Mouse (Mus musculus) heart, embryonic 11.5 days (tissue): ENCODE results near the gene 4833439L19Rik. TPM values are rescaled to one million over a fixed set of nuclear protein-coding genes. Genes with fewer than 3 reads are reported as not detected.
"Not testable (repeated sequence)": the region's sequence is repeated elsewhere in the genome, so short reads cannot be mapped to it uniquely, and the experiment has no call there.

Experiments
- ATAC-seq: fragments of 200-750 bp; cut with Nextera tagmentation; replicated peaks from 2 replicates; pipeline ENCODE4 v1.8.0; 2017; ENCODE audit warnings: moderate library complexity; ENCODE audit not compliant: insufficient number of reproducible peaks, low FRiP score, low TSS enrichment
- H3K27ac ChIP-seq: fragments of 300-500 bp; sonication (generic); 2 replicates; pipeline ENCODE4 v1.5.1; 2014; ENCODE audit warnings: mild to moderate bottlenecking, low read depth, low read length
- H3K27me3 ChIP-seq: fragments of 300-500 bp; sonication (generic); 2 replicates; pipeline ENCODE4 v1.6.1; 2014; ENCODE audit warnings: mild to moderate bottlenecking, low read length, mixed read lengths; ENCODE audit not compliant: control insufficient read depth, insufficient read depth
- H3K36me3 ChIP-seq: fragments of 300-500 bp; sonication (generic); 2 replicates; pipeline ENCODE4 v1.6.1; 2014; ENCODE audit warnings: mild to moderate bottlenecking, low read length, moderate library complexity, mixed read lengths; ENCODE audit not compliant: control insufficient read depth, insufficient read depth
- H3K4me1 ChIP-seq: fragments of 300-500 bp; sonication (generic); 2 replicates; pipeline ENCODE4 v1.6.1; 2014; ENCODE audit warnings: low read length; ENCODE audit not compliant: control insufficient read depth, insufficient read depth
- H3K4me2 ChIP-seq: fragments of 300-500 bp; sonication (generic); 2 replicates; pipeline ENCODE4 v1.6.1; 2014; ENCODE audit warnings: mild to moderate bottlenecking, moderate library complexity
- H3K4me3 ChIP-seq: fragments of 300-500 bp; sonication (generic); 2 replicates; pipeline ENCODE4 v1.5.1; 2014; ENCODE audit warnings: low read depth, low read length
- H3K9ac ChIP-seq: fragments of 300-500 bp; sonication (generic); 2 replicates; pipeline ENCODE4 v1.6.1; 2014; ENCODE audit warnings: mild to moderate bottlenecking, low read depth, low read length, moderate library complexity
- H3K9me3 ChIP-seq: fragments of 300-500 bp; sonication (generic); replicated peaks from 2 replicates; pipeline ENCODE4 v1.6.1; 2016; ENCODE audit warnings: low read length; ENCODE audit not compliant: control insufficient read depth
- WGBS: fragments of 180-500 bp; shearing (Covaris S2); extraction: QIAGEN DNeasy Blood & Tissue Kit; methylation state at CpG from one replicate; pipeline ENCODE4 v1.1.7; 2014; ENCODE audit not compliant: insufficient replicate concordance; 5-methylcytosine and 5-hydroxymethylcytosine counted together
- polyA plus RNA-seq: library from polyadenylated mRNA; unstranded; fragments of >200 nt; fragmentation: Nextera tagmentation; extraction: Ambion mirVana; gene quantifications from 2 replicates; pipeline ENCODE4 v1.2.1, GENCODE M21; 2014

Gene 4833439L19Rik
- 126 and 137 TPM in 2 replicates for polyA plus RNA-seq

DNA sequence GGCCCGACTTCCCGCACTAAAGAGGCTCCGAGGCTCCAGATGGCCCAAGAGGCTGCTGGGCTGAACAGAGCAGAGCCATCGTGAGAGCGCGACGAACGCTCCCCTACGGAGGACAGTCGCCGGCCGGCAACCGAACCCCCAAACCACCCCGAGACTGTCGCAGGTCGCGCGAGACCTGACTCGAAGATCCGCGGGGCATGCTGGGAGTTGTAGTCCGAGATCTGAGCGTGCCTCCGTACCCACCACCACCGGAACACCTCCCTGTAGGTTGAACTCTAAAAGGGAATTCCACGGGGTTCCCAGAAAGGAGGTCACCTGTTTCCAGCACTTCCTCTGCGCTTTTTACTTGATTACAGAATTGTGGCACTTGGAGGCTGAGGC is at the start of gene 4833439L19Rik:
Gene 4833439L19Rik (minus strand): TSS at position 235 of the 381 bp plus-strand sequence.
- Histone ChIP-seq H3K27me3 (no peaks in the 10 kb centered on the region), H3K4me2 (peak within 1 kb of the TSS; percentile 83), H3K9me3 (no peaks in the 10 kb centered on the region), H3K27ac (peak within 1 kb of the TSS; percentile 42; the same call in 1 of the 2 replicates), H3K4me3 (peak within 1 kb of the TSS; percentile 96), H3K4me1 (peaks cover 7% of the 10 kb centered on the region; the same call in 1 of the 2 replicates), H3K9ac (peak within 1 kb of the TSS; percentile 98), H3K36me3 (no peaks in the 10 kb centered on the region; the same call in 1 of the 2 replicates)
- under 1% methylated on average over 27 of the region's 27 CpGs for WGBS
- ATAC-seq: peak; percentile 94

DNA sequence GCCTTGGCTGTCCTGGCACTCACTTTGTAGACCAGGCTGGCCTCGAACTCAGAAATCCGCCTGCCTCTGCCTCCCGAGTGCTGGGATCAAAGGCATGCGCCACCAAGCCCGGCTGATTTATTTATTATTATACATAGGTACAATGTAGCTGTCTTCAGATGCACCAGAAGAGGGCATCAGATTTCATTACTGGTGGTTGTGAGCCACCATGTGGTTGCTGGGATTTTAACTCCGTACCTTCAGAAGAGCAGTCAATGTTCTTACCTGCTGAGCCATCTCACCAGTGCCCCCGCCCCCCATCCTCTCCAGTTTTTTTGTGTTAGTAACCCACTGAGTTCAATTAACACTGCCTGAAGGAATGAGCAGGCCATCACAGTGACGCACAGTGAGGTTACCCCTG is 47.9 kb upstream of the 4833439L19Rik start:
- H3K4me2 ChIP-seq, H3K9me3 ChIP-seq, ATAC-seq, H3K27me3 ChIP-seq, H3K9ac ChIP-seq, H3K36me3 ChIP-seq, H3K4me3 ChIP-seq, H3K27ac ChIP-seq: not testable (repeated sequence)
- WGBS: 81% methylated on average over 8 of the region's 8 CpGs
- H3K4me1 ChIP-seq: peaks cover 13% of the 10 kb centered on the region

DNA sequence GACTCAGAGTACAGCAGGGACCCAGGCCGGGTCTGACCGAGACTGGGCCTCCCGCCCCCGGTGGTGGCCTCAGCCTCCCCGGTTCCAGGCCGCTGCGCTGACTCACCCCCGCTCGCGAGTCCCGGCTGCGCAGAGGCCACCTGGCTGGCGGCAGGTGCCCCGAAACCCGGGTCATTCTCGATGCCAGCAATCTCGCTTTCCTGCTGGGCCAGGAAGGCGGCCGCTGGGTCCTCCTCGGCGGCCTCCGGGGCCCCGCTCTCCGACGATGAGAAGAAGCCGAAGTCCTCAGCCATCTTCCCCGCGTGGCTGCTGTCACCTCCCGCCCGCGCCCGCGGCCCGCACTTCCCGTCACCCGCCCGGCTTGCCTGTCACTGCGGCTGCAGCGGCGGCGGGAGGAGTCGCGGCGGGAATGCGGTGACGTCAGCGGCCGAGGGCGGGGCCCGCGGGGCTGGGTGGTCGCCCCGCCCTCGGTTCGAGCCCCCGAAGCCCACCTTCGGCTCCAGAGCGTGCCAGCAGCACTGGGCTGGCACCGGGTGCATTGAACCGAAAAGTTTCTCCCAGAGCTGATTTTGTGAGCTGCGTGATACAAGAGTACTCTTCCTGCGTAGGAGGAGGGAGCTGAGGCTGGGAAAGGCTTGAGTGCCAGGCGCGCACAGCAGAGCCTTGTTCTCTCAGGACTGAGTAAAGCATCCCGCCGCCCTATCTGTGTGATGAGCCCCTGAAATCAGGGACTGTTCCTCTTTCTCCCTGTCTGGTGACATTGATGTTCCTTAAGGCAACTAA is 45.9 kb upstream of the 4833439L19Rik start, which contains the start of gene Cltb:
Gene Cltb (minus strand): TSS at position 373 of the 783 bp plus-strand sequence.
- H3K4me1 ChIP-seq: peaks cover 13% of the 10 kb centered on the region
- no peaks in the 10 kb centered on the region for H3K36me3 ChIP-seq
- peak within 1 kb of the TSS; percentile 99 for H3K4me2 ChIP-seq
- 0 out of 2 replicates have a peak within 1 kb of the TSS, but pooled peaks have one; percentile 38 for H3K27ac ChIP-seq
- peak; percentile 59; the same call in 1 of the 2 replicates for ATAC-seq
- no peaks in the 10 kb centered on the region for H3K27me3 ChIP-seq
- WGBS: 1% methylated on average over 65 of the region's 66 CpGs
- no peaks in the 10 kb centered on the region for H3K9me3 ChIP-seq
- H3K4me3 ChIP-seq: peak within 1 kb of the TSS; percentile 62
- H3K9ac ChIP-seq: peak within 1 kb of the TSS; percentile 85

DNA sequence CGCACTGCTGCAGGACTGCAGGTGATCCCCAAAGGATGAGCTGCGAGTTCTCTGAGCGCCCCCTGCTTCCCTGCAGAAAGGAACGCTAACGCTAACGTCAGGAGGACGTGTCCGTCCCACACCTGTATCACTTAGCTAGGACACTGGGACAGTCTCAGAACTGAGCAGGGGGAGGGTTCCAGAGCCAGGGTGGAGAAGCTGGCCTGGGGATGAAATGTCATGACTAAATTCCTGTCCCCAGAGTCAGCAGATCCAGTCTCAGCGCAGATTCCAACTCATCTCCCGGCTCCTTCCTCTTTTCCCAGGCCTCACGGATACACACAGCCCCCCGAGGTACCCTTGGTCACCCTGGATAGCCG is 45.4 kb upstream of the 4833439L19Rik start:
- Histone ChIP-seq H3K27ac (0 out of 2 replicates have a peak overlapping the region, but pooled peaks have one; percentile 38), H3K4me1 (peaks cover 13% of the 10 kb centered on the region), H3K9ac (peak overlapping the region; percentile 85), H3K27me3 (no peaks in the 10 kb centered on the region), H3K36me3 (no peaks in the 10 kb centered on the region), H3K4me2 (peak overlapping the region; percentile 99), H3K4me3 (peak overlapping the region; percentile 62), H3K9me3 (no peaks in the 10 kb centered on the region)
- WGBS: 11% methylated on average over 13 of the region's 13 CpGs
- 0 out of 2 replicates have a peak, but pooled peaks have one; percentile 8 for ATAC-seq

DNA sequence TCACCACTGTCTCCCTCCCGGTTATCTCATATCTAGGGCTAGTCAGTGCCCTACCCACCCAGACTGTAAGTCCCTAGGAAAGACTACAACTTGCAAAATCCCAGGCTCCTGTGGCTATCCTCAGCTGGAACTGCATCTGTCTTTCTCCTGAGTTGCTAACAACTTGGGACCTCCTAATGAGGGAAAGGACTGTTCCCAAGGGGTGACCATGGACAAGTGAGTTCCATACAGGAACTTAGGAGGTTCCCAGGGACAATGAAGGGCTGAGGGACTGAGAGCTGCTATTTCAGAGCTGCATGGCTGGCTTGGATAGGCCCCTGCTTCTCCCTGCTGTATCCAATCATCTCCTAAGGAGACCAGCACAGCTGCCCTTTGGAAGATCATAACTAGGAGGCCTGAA is 44.1 kb upstream of the 4833439L19Rik start:
- Histone ChIP-seq H3K36me3 (no peaks in the 10 kb centered on the region), H3K4me1 (peaks cover 13% of the 10 kb centered on the region), H3K4me2 (peak overlapping the region; percentile 27; the same call in 1 of the 2 replicates), H3K4me3 (no peak overlapping the region), H3K9me3 (no peaks in the 10 kb centered on the region), H3K27me3 (no peaks in the 10 kb centered on the region), H3K27ac (no peak overlapping the region), H3K9ac (no peak overlapping the region)
- ATAC-seq: no peak
- 21% methylated on average over 1 of the region's 1 CpGs for WGBS

DNA sequence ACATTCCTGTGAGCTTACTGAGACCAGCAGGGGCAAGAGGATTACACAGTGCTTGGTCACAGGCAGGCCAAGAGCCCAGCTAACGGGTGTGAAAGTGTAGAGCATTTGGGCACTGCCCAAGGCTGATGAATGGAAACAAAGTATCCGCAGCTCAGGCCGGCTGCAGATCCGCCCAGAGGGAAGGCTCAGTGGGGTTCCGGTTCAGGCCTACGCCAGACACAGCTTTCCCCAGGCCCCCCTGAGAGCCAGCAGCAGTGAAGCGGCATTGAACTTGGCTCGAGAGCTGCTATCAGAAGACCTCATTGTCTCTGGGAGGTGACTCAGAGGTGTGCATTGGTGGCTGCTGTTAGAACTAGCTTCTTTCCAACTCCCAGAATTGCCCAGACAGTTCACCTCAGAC is 43.4 kb upstream of the 4833439L19Rik start:
- 0 out of 2 replicates have a peak overlapping the region, but pooled peaks have one; percentile 3 for H3K4me3 ChIP-seq
- H3K27me3 ChIP-seq: no peaks in the 10 kb centered on the region
- ATAC-seq: no peak
- peak overlapping the region; percentile 34; the same call in 1 of the 2 replicates for H3K9ac ChIP-seq
- no peaks in the 10 kb centered on the region for H3K9me3 ChIP-seq
- H3K4me1 ChIP-seq: peaks cover 13% of the 10 kb centered on the region
- 24% methylated on average over 8 of the region's 8 CpGs for WGBS
- peak overlapping the region; percentile 27 for H3K4me2 ChIP-seq
- no peak overlapping the region for H3K27ac ChIP-seq
- no peaks in the 10 kb centered on the region for H3K36me3 ChIP-seq

DNA sequence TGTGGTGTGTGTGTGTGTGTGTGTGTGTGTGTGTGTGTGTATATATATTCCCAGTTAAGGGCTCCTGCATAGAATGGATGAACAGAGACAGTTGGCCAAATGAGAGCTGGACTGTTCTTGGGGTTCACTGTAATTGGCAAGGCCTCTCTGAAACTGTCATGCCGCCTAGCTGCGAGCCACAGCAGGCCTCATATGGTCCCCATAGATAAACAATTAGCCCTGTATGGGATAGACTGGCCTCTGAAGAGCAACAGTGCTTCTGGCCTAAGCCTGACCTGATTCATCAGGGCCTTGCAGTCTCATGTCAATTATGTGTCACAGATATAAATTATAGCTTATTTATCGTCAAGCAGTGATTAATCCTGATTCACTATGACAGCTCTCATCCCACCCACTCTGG is 42.8 kb upstream of the 4833439L19Rik start:
- Histone ChIP-seq H3K9ac (no peak overlapping the region), H3K27me3 (no peaks in the 10 kb centered on the region), H3K36me3 (no peaks in the 10 kb centered on the region), H3K9me3 (no peaks in the 10 kb centered on the region), H3K27ac (no peak overlapping the region), H3K4me3 (no peak overlapping the region), H3K4me2 (no peak overlapping the region), H3K4me1 (peaks cover 13% of the 10 kb centered on the region)
- ATAC-seq: no peak
- 77% methylated on average over 3 of the region's 3 CpGs for WGBS

DNA sequence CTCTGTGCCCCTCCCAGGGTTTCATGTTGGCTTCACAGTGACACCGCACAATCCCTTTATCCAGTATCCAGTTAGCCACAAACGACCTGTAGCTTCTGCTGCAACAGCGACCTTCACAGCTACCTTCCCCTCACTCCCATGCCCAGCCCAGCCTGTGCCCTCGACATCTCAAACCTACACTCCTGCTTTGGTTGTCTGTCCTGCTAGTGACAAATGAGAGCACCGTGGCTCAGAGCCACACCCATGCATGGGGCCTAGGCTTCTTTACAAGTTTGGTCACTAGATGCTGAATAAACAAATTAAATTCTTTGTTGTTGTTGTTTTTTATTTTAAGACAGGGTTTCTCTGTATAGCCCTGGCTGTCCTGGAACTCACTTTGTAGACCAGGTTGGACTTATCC is 42.0 kb upstream of the 4833439L19Rik start:
- 63% methylated on average over 5 of the region's 5 CpGs for WGBS
- Histone ChIP-seq H3K4me2 (no peak overlapping the region), H3K9ac (no peak overlapping the region), H3K27me3 (no peaks in the 10 kb centered on the region), H3K36me3 (no peaks in the 10 kb centered on the region), H3K4me3 (no peak overlapping the region), H3K4me1 (peaks cover 13% of the 10 kb centered on the region), H3K27ac (no peak overlapping the region), H3K9me3 (no peaks in the 10 kb centered on the region)
- ATAC-seq: no peak
